Mouse (Mus musculus) ES-Bruce4 (cell line): ENCODE measurements around the gene Hist1h4i.

Source experiments
- CTCF ChIP-seq: IDR thresholded peaks from one replicate; pipeline ENCODE4 v1.8.1; 2011; ENCODE audit warnings: low read depth, low read length
- EP300 ChIP-seq: IDR thresholded peaks from 2 replicates; pipeline ENCODE4 v1.6.1; 2011; ENCODE audit warnings: low read depth, low read length; ENCODE audit not compliant: insufficient read depth

DNA sequence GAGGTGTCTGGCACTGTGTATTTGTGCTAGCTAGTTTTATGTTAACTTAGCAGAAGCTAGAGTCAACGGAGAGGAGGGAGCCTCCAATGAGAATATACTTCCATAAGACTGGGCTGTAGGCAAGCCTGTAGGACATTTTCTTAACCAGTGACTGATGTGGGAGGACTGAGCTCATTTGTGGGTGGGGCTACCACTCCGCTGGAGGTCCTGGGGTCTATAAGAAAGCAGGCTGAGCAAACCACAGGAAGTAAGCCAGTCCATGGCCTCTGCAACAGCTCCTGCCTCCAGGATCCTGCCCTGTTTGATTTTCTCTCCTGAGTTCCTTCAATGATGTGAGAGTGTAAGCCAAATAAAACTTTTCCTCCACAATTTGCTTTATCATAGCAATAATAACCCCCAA is 4.1 kb upstream of the Hist1h4i start:
- TF ChIP-seq CTCF (no peak), EP300 (no peak)
